Mouse (Mus musculus): ENCODE measurements around the gene Emc7.

- TF ChIP-seq CTCF (IDR thresholded peaks at IDR 0.05; ENCODE audit: control insufficient read depth, insufficient read depth, insufficient read length): no peak
- no peak for TF ChIP-seq MAX (IDR thresholded peaks at IDR 0.05)
These were observed 9.3 kb upstream of the Emc7 start for GRCm38 (mm10) chr2:112445511-112445910.
